Mouse (Mus musculus): ENCODE results near the gene Haao. TPM values are rescaled to one million over a fixed set of nuclear protein-coding genes. Genes with fewer than 3 reads are reported as not detected.

The Haao gene
- total and polyA plus RNA-seq, 2 experiments from 2014 or later: 0.26 TPM; not detected in 1

DNA sequence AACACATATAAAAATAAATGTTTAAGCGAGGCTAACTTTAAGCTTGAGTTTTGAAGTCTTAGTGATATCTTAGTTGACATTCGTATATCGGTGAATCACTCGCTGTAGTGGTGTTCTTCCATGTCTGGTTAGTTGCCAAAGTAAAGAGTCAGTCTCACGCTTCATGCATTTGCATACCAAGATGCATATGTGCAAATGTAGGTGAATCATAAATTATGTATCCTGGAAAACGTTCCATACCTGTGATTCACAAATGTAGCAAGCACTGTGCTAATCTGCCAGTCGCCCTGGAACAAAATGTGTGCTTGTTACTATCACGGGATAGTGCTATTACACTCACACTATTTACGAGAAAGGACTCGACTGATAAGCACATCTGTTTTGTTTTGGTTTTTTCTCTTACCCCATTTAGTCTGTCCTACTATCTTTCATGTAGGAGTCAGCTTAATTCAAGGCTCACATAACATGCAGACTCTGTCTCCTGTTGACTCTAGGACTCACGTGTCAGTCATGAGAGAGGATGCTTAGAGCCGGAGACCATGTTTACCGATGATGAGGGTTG lies 37.3 kb upstream of the Haao start:
- no peaks in the 10 kb centered on the region for H3K4me1 ChIP-seq (ENCODE audit: control insufficient read depth, insufficient read depth)
- H3K9me3 ChIP-seq (replicated peaks; ENCODE audit: control insufficient read depth, low read length): no peaks in the 10 kb centered on the region
- DNase-seq (ENCODE audit: low spot score) (no peak), ATAC-seq (ENCODE audit: insufficient read depth, low read depth) (no peak)
- no peak overlapping the region for H3K9ac ChIP-seq (replicated peaks; ENCODE audit: low read depth, low read length)
- no peaks in the 10 kb centered on the region for H3K36me3 ChIP-seq (replicated peaks; ENCODE audit: control insufficient read depth, insufficient read depth, low read length)
- TF ChIP-seq EP300 (IDR thresholded peaks at IDR 0.05; ENCODE audit: low read depth) (no peak), CTCF (IDR thresholded peaks at IDR 0.05; ENCODE audit: low read depth) (no peak)
- no peak overlapping the region for H3K4me2 ChIP-seq (ENCODE audit: low read depth, low read length)
- H3K4me3 ChIP-seq (ENCODE audit: low read depth, low read length): no peak overlapping the region
- no peaks in the 10 kb centered on the region for H3K27me3 ChIP-seq (ENCODE audit: control insufficient read depth, insufficient read depth, low read length)
- no peak overlapping the region for H3K27ac ChIP-seq (ENCODE audit: low read depth)
- 76% methylated on average over 13 of the region's 13 CpGs for WGBS

DNA sequence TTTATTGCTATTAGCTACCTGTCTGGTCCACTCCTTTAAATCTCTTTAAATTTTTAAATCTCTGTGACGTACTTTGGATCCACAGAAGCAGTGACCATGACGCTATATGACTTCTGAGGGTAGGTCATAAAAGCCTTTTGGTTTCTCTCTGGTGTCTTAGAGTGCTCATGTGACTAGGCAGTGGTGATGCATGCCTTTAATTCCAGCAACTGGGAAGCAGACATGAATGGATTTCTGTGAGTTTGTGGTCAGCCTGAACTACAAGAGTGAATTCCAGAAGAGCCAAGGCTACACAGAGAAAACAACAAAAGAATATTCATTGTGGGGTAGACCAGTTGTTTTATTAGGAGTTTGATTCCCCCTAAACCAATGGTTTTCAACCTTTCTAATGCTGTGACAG lies 35.0 kb upstream of the Haao start:
- no peaks in the 10 kb centered on the region for H3K9me3 ChIP-seq (replicated peaks; ENCODE audit: control insufficient read depth, low read length)
- WGBS: 88% methylated on average over 2 of the region's 2 CpGs
- no peak overlapping the region for H3K27ac ChIP-seq (ENCODE audit: low read depth)
- no peaks in the 10 kb centered on the region for H3K36me3 ChIP-seq (replicated peaks; ENCODE audit: control insufficient read depth, insufficient read depth, low read length)
- H3K4me2 ChIP-seq (ENCODE audit: low read depth, low read length): no peak overlapping the region
- no peak overlapping the region for H3K4me3 ChIP-seq (ENCODE audit: low read depth, low read length)
- TF ChIP-seq EP300 (IDR thresholded peaks at IDR 0.05; ENCODE audit: low read depth): no peak
- no peak for TF ChIP-seq CTCF (IDR thresholded peaks at IDR 0.05; ENCODE audit: low read depth)
- ATAC-seq (ENCODE audit: insufficient read depth, low read depth) (no peak), DNase-seq (ENCODE audit: low spot score) (no peak)
- no peaks in the 10 kb centered on the region for H3K4me1 ChIP-seq (ENCODE audit: control insufficient read depth, insufficient read depth)
- H3K9ac ChIP-seq (replicated peaks; ENCODE audit: low read depth, low read length): no peak overlapping the region
- no peaks in the 10 kb centered on the region for H3K27me3 ChIP-seq (ENCODE audit: control insufficient read depth, insufficient read depth, low read length)

DNA sequence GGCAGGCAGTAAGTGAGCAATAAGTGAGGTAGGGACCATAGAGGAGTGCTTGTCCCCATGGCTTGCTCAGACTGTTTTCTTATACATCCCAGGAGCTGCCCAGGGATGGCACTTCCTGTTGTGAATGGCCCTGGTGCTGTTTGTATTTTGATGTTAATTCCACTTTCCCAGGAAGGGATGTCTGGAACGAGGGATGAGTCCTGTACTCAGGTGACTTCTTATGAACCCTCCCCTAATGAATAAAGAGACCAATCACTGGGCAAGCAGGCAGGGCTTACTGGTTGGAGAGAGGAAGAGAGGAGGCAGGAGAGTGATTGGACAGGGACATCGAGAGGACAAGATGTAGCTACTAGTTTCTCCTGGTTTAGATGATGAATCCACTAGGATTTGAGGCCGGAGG lies 33.3 kb upstream of the Haao start:
- H3K27me3 ChIP-seq (ENCODE audit: control insufficient read depth, insufficient read depth, low read length): no peaks in the 10 kb centered on the region
- 74% methylated on average over 3 of the region's 3 CpGs for WGBS
- H3K9me3 ChIP-seq (replicated peaks; ENCODE audit: control insufficient read depth, low read length): no peaks in the 10 kb centered on the region
- H3K9ac ChIP-seq (replicated peaks; ENCODE audit: low read depth, low read length): no peak overlapping the region
- H3K36me3 ChIP-seq (replicated peaks; ENCODE audit: control insufficient read depth, insufficient read depth, low read length): no peaks in the 10 kb centered on the region
- H3K27ac ChIP-seq (ENCODE audit: low read depth): no peak overlapping the region
- TF ChIP-seq EP300 (IDR thresholded peaks at IDR 0.05; ENCODE audit: low read depth): no peak
- no peak for TF ChIP-seq CTCF (IDR thresholded peaks at IDR 0.05; ENCODE audit: low read depth)
- no peak for ATAC-seq (ENCODE audit: insufficient read depth, low read depth)
- no peak overlapping the region for H3K4me3 ChIP-seq (ENCODE audit: low read depth, low read length)
- no peak overlapping the region for H3K4me2 ChIP-seq (ENCODE audit: low read depth, low read length)
- no peak for DNase-seq (ENCODE audit: low spot score)
- no peaks in the 10 kb centered on the region for H3K4me1 ChIP-seq (ENCODE audit: control insufficient read depth, insufficient read depth)

DNA sequence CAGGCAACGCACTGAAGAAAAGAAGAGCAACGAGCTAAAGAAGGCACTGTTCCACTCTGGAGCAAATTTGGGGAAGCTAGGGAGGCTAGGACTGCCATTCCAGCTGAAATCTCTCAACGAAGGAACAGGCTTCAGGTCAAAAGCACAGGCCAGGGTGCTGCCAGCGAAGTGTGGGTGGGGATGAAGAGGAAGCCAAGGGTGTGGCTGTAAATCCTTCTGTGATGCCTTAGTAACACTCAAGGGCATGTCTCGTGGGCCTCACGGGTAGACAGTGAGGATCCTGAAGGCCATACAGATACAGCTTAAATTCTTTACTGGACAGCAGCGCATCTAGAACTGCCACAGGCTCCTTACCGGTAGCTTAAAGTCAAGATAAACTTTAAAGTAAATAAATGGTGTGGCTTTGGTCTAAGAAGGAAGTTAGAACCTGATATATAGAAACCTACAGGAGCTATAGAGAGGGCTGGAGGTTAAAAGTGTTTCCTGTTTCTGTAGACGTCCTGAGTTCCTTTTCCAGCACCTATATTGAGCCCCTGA lies 32.5 kb upstream of the Haao start:
- Histone ChIP-seq H3K36me3 (replicated peaks; ENCODE audit: control insufficient read depth, insufficient read depth, low read length) (no peaks in the 10 kb centered on the region), H3K4me2 (ENCODE audit: low read depth, low read length) (no peak overlapping the region), H3K4me3 (ENCODE audit: low read depth, low read length) (no peak overlapping the region), H3K4me1 (ENCODE audit: control insufficient read depth, insufficient read depth) (no peaks in the 10 kb centered on the region), H3K9me3 (replicated peaks; ENCODE audit: control insufficient read depth, low read length) (no peaks in the 10 kb centered on the region), H3K9ac (replicated peaks; ENCODE audit: low read depth, low read length) (no peak overlapping the region), H3K27me3 (ENCODE audit: control insufficient read depth, insufficient read depth, low read length) (no peaks in the 10 kb centered on the region), H3K27ac (ENCODE audit: low read depth) (no peak overlapping the region)
- ATAC-seq (ENCODE audit: insufficient read depth, low read depth): no peak
- no peak for TF ChIP-seq EP300 (IDR thresholded peaks at IDR 0.05; ENCODE audit: low read depth)
- no peak for TF ChIP-seq CTCF (IDR thresholded peaks at IDR 0.05; ENCODE audit: low read depth)
- WGBS: 55% methylated on average over 9 of the region's 9 CpGs
- no peak for DNase-seq (ENCODE audit: low spot score)

DNA sequence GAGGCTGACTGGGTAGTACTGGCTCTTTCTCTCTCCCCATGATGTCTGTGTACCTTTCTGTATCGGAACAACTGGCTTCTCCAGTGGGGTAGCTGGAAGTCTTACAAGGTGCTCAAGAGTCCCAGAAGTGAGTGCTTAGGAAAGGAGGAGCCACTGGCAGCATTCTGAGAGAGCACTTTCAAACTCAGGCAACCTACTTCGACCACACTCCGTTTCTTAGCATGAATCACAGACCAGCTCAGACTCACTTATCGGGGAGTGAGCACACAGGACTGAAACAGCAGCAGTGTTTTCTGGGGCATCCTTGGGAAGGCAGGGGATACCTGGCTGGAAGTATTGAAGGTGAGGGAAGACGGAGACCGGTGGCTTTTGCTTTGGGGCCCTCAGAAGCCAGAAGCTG lies 31.9 kb upstream of the Haao start:
- Histone ChIP-seq H3K4me3 (ENCODE audit: low read depth, low read length) (no peak overlapping the region), H3K36me3 (replicated peaks; ENCODE audit: control insufficient read depth, insufficient read depth, low read length) (no peaks in the 10 kb centered on the region), H3K9me3 (replicated peaks; ENCODE audit: control insufficient read depth, low read length) (no peaks in the 10 kb centered on the region), H3K9ac (replicated peaks; ENCODE audit: low read depth, low read length) (no peak overlapping the region), H3K4me2 (ENCODE audit: low read depth, low read length) (no peak overlapping the region), H3K27me3 (ENCODE audit: control insufficient read depth, insufficient read depth, low read length) (no peaks in the 10 kb centered on the region), H3K4me1 (ENCODE audit: control insufficient read depth, insufficient read depth) (no peaks in the 10 kb centered on the region), H3K27ac (ENCODE audit: low read depth) (no peak overlapping the region)
- WGBS: 92% methylated on average over 6 of the region's 6 CpGs
- TF ChIP-seq CTCF (IDR thresholded peaks at IDR 0.05; ENCODE audit: low read depth) (no peak), EP300 (IDR thresholded peaks at IDR 0.05; ENCODE audit: low read depth) (no peak)
- no peak for ATAC-seq (ENCODE audit: insufficient read depth, low read depth)
- DNase-seq (ENCODE audit: low spot score): no peak

GRCm38 (mm10) chr17:83874610-83875009 lies 26.8 kb upstream of the Haao start:
- H3K27ac ChIP-seq (ENCODE audit: low read depth): no peak overlapping the region
- H3K4me1 ChIP-seq (ENCODE audit: control insufficient read depth, insufficient read depth): no peaks in the 10 kb centered on the region
- H3K4me3 ChIP-seq (ENCODE audit: low read depth, low read length): no peak overlapping the region
- H3K4me2 ChIP-seq (ENCODE audit: low read depth, low read length): no peak overlapping the region
- H3K9me3 ChIP-seq (replicated peaks; ENCODE audit: control insufficient read depth, low read length): no peaks in the 10 kb centered on the region
- no peak for TF ChIP-seq CTCF (IDR thresholded peaks at IDR 0.05; ENCODE audit: low read depth)
- no peak for TF ChIP-seq EP300 (IDR thresholded peaks at IDR 0.05; ENCODE audit: low read depth)
- DNase-seq (ENCODE audit: low spot score) (no peak), ATAC-seq (ENCODE audit: insufficient read depth, low read depth) (peak; percentile 22; the same call in 1 of the 2 replicates)
- H3K36me3 ChIP-seq (replicated peaks; ENCODE audit: control insufficient read depth, insufficient read depth, low read length): no peaks in the 10 kb centered on the region
- no peak overlapping the region for H3K9ac ChIP-seq (replicated peaks; ENCODE audit: low read depth, low read length)
- 72% methylated on average over 8 of the region's 8 CpGs for WGBS
- H3K27me3 ChIP-seq (ENCODE audit: control insufficient read depth, insufficient read depth, low read length): no peaks in the 10 kb centered on the region
